Mouse (Mus musculus) kidney, adult 11 months (tissue): Measurements from ENCODE around the gene Dzip3.

Source experiments
- DNase-seq: peaks from one replicate; pipeline ENCODE4 v3.0.0; 2022

The Dzip3 gene

DNA sequence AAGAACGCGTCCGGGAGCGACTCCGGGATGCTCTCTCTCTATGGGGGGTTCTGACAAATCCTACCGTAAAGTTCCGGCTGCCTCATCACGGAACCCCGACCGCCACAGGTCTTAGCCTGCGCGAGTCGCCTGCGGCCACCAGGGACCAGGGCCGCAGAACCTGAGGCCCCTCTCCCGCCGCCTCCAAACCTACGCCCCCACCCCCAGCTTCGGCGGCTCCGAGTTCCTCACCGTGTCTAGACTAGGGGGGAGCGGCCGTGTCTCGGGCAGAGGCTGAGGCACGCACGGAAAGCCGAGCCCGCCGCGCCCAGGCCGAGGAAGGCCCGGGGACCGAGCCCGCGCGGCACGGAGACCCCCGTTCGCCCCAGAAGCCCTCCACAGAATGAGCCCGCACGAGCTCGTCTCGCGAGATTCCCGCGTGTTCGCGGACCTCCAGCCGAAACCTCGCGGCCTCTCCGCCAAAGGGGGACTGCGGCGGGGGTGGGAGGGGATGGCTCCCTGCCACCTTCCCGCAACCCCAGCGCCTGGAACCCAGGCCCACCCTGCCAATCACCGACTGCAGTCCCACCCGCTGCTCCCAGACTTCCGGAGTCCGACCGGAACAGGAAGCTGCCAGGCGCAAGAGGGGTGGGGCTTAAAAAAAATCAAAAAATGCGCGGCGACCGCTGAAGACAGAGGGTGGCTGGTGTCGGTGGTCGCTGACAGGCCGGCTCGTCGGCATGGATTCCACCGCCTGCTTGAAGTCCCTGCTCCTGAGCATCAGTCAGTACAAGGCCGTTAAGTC lies at the start of gene Dzip3, which contains the start of gene Cip2a:
TSS of gene Dzip3 (minus strand) at position 607 of the 784 bp plus-strand sequence.
TSS of gene Cip2a (plus strand) at position 627 of the 784 bp plus-strand sequence.
- peak; percentile 83 for DNase-seq

DNA sequence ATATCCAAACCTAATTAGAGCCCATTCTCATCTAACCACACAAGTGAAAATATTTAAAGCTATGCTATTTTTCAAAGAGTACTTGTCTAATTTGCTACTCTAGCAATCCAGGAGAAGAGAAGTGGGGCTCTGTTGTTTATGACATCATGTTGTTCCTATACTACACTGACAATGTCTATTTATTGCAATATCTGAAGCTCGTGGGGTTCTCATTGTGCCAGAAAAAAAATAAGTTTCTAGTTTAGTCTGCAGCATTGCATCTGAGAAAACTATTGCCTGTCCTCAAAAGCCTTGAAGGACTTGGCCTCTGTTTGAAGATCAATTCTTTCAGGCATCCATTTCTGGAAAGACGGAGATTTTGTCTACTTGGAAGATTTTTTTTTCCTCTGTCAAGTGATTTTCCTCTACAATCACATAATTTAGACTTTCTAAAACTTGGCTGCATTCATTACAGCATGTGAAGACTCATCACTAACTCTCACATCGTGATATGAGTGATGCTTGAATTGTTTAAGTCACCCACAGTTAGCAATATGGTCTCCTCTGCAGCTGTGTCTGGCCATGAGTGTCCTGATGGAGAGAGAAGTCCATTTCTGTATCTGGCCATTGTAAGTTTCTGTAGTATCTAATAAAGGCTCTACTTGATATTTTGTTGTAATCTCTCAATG lies 46.7 kb upstream of the Dzip3 start:
- no peak for DNase-seq

DNA sequence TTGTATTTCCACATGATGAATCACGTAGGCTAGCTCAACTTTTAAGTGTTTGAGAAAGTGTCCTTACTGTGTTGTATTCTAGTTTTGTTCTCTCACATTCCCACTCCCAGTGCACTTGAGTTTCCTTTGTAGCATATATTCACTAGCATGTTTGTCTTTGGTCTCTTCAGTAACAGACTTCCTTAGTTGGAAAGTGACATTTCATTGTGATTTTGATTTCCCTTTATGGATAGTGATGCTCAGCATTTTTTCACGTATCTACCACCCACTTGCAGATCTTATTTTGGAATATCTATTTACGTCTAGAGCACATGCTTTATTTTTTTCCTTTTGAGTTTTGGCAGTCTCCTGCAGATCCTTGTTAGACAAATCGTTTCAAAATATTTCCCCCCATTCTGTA lies 43.8 kb upstream of the Dzip3 start:
- DNase-seq, result no peak

DNA sequence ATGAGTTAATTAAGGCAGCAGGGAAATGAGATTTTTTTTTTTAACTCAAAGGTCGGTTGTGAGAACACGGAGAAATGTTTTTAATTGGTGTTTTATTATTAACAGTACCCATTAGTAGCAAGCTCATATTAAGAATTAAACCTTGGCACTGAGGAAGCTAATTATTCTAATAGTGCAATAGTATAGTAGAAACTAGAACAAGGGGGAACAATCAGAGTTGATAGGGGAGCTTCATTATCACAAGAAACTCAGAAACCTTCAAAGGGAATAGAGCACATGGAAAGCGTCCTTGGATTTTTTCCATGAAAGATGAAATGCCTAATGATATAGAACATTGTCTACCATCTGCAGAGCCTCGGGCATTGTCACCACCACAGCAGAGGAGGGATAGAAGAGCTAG lies 41.9 kb upstream of the Dzip3 start:
- DNase-seq, result no peak

DNA sequence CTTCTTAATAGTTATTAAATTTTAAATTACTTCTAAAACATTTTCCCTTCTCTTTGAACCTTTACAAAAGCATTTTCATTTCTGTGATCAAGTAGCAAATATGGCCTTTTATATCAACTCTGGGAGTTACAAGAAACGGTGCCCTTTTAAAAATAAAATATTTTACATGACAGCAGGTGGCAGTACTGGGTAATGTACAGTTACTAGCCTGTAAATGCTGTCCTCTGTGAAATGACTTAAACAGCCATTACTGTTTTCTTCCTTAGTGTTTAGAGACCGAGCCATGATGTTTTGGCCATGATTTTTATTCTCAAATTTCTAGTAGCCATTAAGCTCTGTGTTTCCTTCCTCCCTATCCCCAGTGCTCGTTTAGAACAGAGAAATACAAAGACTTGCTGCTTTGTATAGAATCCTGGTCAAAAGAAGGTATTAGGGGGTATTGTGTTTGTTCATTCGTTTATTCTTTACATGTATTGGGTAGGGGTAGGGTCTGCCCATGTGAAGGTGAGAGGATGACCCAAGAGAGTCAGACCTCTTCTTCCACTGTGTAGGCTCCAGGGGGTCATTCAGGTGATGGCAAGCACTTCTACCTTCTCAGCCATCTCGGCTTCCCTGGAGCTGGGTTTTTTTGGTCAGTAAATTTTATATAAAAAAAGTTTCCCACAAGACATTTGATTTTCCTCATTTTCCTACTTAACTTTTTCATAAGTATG lies 22.8 kb upstream of the Dzip3 start:
- no peak for DNase-seq

DNA sequence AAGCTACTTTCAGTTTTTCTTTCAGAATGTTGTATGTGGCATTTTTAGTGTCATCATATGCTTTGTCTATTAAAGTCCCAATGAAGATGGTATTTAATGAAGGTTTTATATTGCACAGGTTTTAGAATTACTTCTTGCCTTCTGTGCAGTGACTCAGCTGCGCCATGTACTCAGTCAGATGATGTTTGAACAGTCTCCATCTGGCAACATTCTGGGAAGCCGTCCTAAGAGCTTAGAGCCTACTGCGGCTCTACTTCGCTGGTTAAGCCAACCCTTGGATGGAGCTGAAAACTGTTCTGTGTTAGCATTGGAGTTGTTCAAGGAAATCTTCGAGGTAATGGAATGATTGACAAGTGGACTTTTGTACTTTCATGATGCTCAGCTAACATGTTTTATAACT lies 10.2 kb upstream of the Dzip3 start:
- DNase-seq, result no peak

DNA sequence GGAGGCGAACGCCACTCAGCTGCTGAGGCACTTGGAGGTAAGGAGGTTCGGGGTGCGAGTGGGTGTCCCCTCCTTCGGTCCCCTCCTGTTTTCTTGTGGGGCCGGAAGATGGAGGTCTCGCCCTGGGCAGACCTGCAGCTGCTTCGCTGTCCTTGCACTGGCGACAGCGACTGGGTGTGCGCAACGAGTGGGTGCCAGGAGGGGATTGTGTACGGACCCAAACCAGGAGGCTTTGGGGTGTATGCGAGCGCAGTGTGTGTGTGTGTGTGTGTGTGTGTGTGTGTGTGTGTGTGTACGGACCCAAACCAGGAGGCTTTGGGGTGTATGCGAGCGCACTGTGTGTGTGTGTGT lies 353 bp upstream of the Dzip3 start:
- no peak for DNase-seq

DNA sequence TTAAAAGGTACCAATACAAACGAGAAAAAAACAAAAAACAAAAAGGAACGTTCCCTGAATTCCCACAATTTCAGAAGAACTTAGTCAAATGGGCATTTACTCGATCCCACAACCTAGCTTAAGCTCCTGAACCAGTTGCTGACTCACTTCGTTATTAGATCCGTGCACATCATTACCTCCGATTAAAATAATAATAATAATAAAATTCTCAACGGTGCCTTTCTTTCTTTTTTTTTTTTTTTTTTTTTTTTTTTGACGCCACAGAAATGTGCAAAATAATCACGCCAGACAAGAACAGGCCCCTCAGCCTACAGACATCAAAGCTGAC lies 770 bp downstream of the Dzip3 start:
- no peak for DNase-seq

DNA sequence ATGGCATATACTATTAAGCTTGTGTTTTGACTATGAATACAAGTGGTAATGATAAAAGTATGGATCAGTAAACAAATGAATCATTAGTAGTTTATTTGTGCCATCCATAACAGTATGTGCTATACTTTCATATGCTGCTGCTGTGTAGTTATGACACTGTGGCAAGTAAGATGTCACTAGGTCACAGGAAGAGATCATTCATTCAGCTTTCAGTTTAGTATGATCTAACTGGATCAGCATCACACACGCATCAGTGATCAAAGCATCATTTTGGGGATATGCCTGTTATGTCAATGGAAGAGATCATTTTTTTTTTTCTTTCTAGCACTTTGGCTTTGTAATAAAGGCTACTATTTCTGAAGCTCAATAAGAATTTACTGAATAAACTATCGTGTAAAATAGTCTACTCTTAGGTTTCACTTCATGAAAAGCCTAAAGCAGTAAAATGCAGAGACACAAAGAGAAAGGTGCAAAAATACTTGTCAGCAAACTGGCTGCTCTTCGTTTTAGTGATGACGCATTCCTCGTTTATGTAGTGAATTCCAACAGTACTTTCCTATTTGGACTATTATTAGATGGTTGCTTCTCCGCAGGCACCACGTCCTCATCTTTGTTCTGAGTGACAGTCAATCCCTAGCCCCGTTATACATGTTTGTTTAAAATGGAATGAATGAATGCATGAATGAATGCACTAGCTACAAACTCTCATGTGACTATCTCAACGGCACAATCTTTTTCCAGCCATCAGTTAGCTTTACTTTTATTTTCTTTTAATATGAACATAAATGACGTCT lies 1.3 kb downstream of the Dzip3 start:
- DNase-seq, result no peak

DNA sequence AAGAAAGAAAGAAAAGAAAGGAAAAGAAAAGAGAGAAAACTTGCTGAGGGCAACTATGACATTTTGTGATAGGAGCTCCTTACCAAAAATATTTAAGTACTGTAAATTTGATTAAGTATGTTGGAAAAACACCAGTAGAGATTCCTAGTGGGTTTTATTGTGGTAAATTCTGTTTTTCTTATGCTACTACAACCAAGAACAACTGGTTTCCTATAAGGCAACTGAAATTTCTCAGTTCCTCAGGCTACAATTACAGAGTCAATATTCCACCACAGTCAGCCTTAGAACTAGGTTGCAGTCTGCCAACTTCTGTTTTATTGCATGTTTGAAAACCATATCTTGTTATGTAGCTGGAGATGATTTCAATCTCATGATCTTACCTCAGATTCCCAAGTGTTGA lies 4.3 kb downstream of the Dzip3 start:
- DNase-seq, result no peak

DNA sequence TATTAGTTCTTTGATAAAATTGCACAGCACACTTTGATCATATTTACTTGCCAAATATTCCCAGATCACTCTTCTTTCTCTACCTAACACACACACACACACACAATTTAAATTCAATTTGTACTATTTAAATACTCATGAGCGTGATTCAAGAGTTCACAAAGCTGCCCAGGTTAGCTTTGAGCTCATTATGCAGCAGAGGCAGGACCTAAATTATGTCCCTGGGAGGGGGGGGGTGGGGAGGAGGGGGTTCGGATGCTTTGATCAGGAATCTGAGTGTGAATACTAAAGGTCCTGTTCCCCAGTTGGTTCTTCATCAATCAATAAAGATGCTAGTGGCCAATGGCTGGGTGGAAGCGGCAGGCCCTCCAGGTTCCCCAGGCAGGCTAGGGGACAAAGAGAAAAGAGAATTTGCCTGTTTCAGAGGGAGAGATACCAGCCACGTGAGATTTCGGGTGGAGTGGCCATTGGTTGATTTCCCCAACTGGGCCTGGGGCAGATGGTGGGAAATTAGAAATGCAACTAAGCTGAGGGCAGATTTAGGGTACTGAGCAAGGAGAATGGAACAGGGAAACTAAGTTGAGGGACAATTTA lies 8.8 kb downstream of the Dzip3 start:
- no peak for DNase-seq

DNA sequence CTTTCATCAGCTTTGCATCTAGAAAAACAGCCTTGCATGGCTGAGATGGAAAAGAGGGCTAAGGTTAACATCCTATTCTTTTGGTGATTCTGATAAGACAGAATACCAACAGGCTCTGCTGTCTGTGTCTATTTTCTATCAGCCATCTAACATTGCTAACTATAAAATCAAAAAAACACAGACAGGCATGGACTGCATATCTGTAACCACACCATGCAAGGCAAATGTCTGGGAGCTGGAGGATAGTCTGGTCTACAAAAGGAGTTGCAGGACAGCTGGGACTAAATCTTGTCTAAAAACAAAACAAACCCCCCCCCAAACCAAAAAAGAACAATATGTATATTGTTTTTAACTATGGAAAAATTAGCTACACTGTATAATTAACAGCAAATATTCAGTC lies 14.0 kb downstream of the Dzip3 start:
- DNase-seq, result no peak

DNA sequence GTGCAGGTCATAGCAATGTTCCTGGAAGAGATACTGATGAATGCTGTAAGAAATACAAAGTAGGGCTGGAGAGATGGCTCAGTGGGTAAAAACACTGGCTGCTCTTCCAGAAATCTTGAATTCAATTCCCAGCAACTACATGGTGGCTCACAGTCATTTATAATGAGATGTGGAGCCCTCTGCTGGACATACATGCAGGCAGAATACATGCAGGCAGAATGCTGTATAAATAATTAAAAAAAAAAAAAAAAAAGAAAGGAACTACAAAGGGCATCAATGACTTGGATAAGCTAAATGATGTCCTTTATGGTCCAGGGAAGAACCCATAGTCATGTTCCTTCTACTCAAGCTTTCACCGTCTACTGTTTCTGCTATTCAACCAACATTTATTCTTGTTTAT lies 20.4 kb downstream of the Dzip3 start:
- no peak for DNase-seq

DNA sequence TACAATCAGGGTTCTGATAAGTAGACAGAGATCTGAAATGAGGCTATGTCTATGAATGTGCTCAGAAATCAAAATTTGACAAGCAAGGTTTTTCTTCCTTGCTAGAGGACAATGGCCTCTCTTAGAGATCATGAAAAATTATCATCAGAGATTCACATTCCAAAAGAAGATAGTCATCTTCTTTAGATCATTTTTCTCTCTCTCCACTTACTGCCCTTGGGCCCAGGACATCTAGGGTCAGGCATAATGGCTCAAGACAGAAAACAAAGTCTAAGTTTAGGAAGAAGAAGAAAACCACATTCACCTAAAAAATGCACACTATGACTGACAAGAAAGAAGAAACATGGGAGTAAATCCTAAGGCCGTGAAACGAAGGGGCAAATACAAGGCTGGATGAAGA lies 21.0 kb downstream of the Dzip3 start:
- DNase-seq, result no peak

DNA sequence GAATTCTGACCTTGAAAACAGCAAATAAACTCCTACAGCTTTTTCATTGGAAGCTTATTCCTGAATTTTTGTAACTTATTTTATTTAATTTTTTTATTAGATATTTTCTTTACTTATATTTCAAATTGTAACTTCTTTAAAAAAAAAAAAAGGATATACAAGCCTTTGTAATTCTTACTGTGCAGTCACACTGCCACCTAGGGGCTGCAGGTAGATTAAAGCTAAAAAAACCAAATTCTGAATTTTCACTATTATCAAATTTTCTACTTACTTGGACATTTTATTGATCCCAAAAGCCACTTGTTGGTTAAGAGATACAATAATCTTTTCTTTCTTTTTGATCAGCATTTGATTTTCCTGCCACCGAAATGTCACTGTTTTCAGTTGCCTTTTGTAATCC lies 52.2 kb downstream of the Dzip3 start:
- DNase-seq, result no peak

DNA sequence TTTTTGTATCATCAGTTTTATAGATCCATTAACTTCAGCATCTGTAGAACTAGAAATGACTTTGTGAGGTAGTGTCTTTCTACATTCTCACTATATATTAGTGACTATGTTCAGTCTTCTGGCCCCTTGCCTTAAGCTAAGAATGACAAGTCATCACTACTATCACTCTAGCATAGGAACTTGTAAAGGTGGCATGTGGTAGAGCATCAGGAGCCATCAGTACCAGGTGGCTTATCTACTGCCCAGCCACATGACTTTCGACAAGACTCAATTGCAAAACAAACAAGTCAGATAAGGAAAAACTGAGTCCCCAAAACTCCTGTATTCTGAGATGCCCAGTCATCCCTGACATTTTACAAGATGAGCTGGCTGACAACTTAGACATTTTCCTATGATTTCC lies 70.2 kb downstream of the Dzip3 start:
- no peak for DNase-seq

DNA sequence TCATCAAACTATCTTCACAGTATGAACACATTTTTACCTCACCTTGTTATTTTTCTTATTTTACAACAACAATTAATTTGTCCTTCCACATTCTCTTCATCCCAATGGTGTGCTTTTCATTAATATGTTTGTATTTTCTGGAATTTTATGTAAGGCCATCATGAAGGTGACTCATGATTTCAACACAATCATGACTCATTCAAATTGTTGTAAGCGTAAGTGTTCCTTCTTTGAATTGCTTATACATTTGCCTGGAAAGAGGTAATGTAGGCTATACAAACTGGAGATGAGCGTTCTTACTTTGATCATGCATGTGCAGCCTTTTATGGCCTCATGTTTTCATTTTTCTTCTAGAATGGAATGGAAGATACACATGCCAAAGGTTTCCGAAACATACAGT lies 80.8 kb downstream of the Dzip3 start:
- no peak for DNase-seq

DNA sequence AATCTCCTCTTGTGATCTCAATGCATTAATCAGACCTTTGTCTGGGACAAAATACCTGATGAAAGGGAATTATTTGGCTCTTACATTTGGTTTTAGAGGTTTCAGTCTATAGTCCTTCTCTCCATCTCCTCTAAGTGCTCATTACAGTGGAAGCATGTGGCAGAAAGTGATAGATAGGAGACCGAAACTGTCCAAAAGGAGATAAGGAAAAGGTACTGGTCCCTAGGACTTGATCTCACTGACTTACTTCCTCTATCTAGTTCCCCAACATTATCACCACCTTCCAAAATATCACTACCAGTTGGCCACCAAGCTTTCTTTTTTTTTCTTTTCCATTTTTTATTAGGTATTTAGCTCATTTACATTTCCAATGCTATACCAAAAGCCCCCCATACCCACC lies 82.8 kb downstream of the Dzip3 start:
- no peak for DNase-seq

DNA sequence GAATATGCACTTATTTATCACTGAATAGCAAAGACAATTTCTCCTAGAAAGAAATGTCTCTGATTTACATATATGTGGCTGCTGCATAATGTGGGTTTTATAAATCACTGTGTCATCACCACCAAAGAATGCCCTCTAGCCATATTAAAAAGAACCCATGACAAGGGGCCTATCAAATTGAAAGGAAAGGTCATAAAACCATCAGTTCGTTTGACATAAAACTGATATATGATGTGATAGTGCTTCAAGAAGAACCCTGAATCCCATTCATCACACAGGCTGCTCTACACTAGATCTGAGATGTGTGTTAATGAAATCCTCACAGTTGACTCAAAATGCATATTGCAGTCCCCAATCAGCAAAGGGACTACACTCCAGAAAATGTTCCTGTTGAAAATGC lies 94.1 kb downstream of the Dzip3 start:
- no peak for DNase-seq

DNA sequence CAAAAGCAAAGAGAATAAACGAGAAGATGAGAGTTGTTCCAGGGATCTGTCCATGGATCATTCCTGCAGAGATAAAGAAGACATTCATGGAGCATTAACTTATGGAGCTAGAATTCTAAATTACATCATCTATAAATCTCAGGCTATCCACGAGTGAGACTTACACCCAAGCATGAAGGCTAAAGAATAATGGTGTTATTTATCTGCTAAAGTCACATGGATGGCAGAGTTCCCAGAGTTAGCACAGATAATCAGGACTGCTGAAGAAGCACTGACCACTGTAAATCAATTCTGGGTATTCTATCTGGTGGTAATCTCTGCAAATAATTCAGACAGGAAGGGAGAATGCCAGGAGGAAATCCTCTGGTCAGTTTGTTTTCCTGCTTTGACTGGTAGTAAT lies 103.2 kb downstream of the Dzip3 start:
- DNase-seq, result no peak
